Mouse (Mus musculus) forebrain, embryonic 13.5 days (tissue): ENCODE measurements around the gene Shc2. TPM values are rescaled to one million over a fixed set of nuclear protein-coding genes. Genes with fewer than 3 reads are reported as not detected.

Experiments used
- ATAC-seq: fragments of 200-750 bp; cut with Nextera tagmentation; 2 replicates; pipeline ENCODE4 v1.8.0; 2017
- H3K27ac ChIP-seq: fragments of 300-500 bp; sonication (generic); 2 replicates; pipeline ENCODE4 v1.5.1; 2015; ENCODE audit warnings: inconsistent platforms, mild to moderate bottlenecking, moderate library complexity
- H3K27me3 ChIP-seq: fragments of 300-500 bp; sonication (generic); 2 replicates; pipeline ENCODE4 v1.6.1; 2015; ENCODE audit warnings: mild to moderate bottlenecking, inconsistent platforms
- H3K36me3 ChIP-seq: fragments of 300-500 bp; sonication (generic); 2 replicates; pipeline ENCODE4 v1.6.1; 2015; ENCODE audit warnings: mild to moderate bottlenecking, inconsistent platforms; ENCODE audit not compliant: poor library complexity, severe bottlenecking
- H3K4me1 ChIP-seq: fragments of 300-500 bp; sonication (generic); 2 replicates; pipeline ENCODE4 v1.6.1; 2015; ENCODE audit warnings: inconsistent platforms
- H3K4me2 ChIP-seq: fragments of 300-500 bp; sonication (generic); 2 replicates; pipeline ENCODE4 v1.6.1; 2015; ENCODE audit warnings: inconsistent platforms, mild to moderate bottlenecking, moderate library complexity
- H3K4me3 ChIP-seq: fragments of 300-500 bp; sonication (generic); 2 replicates; pipeline ENCODE4 v1.5.1; 2015; ENCODE audit warnings: mild to moderate bottlenecking, inconsistent platforms
- H3K9ac ChIP-seq: fragments of 300-500 bp; sonication (generic); 2 replicates; pipeline ENCODE4 v1.6.1; 2015; ENCODE audit warnings: mild to moderate bottlenecking, inconsistent platforms
- H3K9me3 ChIP-seq: fragments of 300-500 bp; sonication (generic); replicated peaks from 2 replicates; pipeline ENCODE4 v1.6.1; 2016; ENCODE audit warnings: inconsistent platforms
- WGBS: fragments of 180-500 bp; shearing (Covaris S2); methylation state at CpG from one replicate; pipeline ENCODE4 v1.1.7; 2015; 5-methylcytosine and 5-hydroxymethylcytosine counted together
- polyA plus RNA-seq: library from polyadenylated mRNA; unstranded; fragments of >200 nt; fragmentation: Nextera tagmentation; extraction: Ambion mirVana; gene quantifications from 2 replicates; pipeline ENCODE4 v1.2.1, GENCODE M21; 2015

The Shc2 gene
- polyA plus RNA-seq, 1 experiment from 2014 or later, result 8.2 TPM

DNA sequence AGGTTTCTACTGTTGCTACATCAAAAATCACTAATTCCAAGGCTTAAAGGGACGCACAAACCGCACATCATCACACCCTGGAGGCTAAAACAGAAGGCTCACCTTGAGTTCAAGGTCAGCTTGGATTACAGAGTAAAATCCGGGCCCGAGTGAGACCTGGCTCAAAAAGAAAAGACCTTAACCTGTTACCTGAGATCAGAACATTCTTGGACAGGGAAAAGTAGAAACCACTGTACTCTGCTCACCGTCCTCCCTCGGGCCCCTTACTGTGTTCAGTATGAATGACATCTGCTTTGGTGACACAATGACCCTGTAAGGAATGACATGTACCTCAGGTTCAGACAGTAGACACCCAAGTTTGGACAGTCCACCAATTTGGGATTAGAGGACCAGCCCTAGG is 62.9 kb downstream of the Shc2 start:
- Histone ChIP-seq H3K9ac (no peak overlapping the region), H3K4me1 (no peaks in the 10 kb centered on the region), H3K4me3 (no peak overlapping the region), H3K9me3 (0 out of 2 replicates have a peak, but pooled peaks cover 4% of the 10 kb centered on the region), H3K36me3 (no peaks in the 10 kb centered on the region), H3K27ac (no peak overlapping the region), H3K27me3 (peaks cover 8% of the 10 kb centered on the region; the same call in 1 of the 2 replicates), H3K4me2 (no peak overlapping the region)
- ATAC-seq, result no peak
- WGBS, result 92% methylated on average over 6 of the region's 6 CpGs

DNA sequence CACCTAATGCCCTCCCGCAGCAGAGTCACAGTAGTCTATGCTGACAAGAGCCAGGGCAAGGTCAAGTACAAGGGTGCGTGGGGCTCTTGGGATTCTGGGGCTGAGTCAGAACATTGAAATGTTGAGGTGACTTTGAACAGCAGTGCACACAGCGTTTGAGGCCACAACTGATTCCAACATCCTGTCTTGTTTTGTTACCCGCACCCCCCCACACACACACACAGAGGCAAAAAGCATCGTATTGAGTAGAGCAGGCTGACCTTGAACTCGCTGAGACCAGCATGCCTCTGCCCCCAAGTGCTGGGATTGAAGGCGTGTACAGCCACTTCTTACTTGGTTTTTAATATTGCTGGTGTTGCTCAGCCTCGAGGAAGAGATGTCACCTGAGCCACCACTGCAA is 63.4 kb downstream of the Shc2 start:
- Histone ChIP-seq H3K27me3 (peaks cover 6% of the 10 kb centered on the region; the same call in 1 of the 2 replicates), H3K9ac (no peak overlapping the region), H3K36me3 (no peaks in the 10 kb centered on the region), H3K4me2 (no peak overlapping the region), H3K27ac (no peak overlapping the region), H3K9me3 (0 out of 2 replicates have a peak, but pooled peaks cover 4% of the 10 kb centered on the region), H3K4me3 (no peak overlapping the region), H3K4me1 (no peaks in the 10 kb centered on the region)
- ATAC-seq, result no peak
- WGBS, result 91% methylated on average over 8 of the region's 8 CpGs

DNA sequence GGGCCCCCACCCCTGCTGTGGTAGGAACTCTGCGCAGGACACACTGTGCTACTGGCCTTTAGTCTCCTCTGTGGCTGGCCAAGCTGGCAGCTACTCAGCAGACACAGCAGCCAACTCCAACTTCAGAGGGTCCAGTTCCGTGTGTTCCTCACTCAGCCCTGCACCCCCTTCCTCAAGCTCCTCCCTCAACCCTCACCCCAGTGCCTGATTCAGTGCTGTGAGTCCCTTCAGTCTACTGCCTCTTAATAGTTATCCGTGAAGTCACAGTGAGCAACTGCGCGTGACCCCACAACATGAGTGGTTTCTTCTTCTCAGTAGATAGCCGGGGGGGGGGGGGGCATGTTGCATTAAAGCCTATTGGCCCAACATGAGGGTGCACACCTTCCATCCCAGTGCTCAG is 64.1 kb downstream of the Shc2 start:
- WGBS, result 85% methylated on average over 6 of the region's 6 CpGs
- no peaks in the 10 kb centered on the region for H3K36me3 ChIP-seq

DNA sequence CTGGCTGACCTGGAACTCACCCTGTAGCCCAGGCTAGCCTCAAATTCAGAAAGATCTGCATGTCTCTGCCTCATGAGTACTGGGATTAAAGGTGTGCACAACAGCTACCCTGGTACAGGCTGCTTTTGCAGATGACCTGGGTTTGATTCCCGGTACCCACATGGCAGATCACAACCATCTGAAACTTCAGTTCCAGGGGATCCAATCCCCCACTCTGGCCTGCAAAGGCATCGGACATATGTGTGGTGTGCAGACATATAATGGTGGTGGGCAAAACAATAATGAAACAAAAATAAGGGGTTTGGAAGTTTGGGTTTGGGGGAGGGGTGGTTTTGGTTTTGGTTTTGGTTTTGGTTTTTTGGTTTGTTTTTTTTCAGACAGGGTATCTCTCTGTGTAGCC is 66.4 kb downstream of the Shc2 start:
- ATAC-seq, result no peak
- WGBS, result 98% methylated on average over 2 of the region's 2 CpGs

More for the DNA sequence above, 64.1 kb downstream of the Shc2 start:
- Histone ChIP-seq H3K9ac (no peak overlapping the region), H3K4me3 (no peak overlapping the region), H3K27me3 (peaks cover 2% of the 10 kb centered on the region; the same call in 1 of the 2 replicates), H3K4me2 (no peak overlapping the region), H3K27ac (no peak overlapping the region), H3K4me1 (no peaks in the 10 kb centered on the region), H3K9me3 (0 out of 2 replicates have a peak, but pooled peaks cover 4% of the 10 kb centered on the region)
- no peak for ATAC-seq

DNA sequence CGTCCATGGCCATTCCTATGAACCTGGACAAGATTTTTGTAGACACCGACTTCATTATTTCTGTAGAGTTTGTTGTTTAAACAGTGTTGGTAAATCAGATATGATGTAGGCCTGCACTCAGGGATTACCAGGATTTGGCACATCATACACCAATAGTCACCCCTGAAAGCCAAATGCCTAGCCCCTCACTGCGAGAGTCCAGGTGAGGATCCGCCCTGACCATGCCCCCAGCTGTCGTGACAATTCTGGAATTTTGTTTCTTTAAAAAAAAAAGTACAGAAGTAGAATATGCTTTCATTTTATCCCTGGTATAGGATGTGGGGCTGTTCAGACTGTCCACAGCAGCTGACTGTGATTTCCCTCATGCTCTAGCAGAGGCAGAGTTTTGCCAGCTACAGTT is 67.8 kb downstream of the Shc2 start:
- H3K4me1 ChIP-seq, result no peaks in the 10 kb centered on the region
- no peaks in the 10 kb centered on the region for H3K9me3 ChIP-seq
- no peaks in the 10 kb centered on the region for H3K27me3 ChIP-seq
- H3K27ac ChIP-seq, result no peak overlapping the region
- no peak overlapping the region for H3K4me3 ChIP-seq
- WGBS, result 87% methylated on average over 5 of the region's 5 CpGs
- no peak overlapping the region for H3K9ac ChIP-seq
- H3K4me2 ChIP-seq, result no peak overlapping the region
- no peak for ATAC-seq
- no peaks in the 10 kb centered on the region for H3K36me3 ChIP-seq

More for the DNA sequence above, 66.4 kb downstream of the Shc2 start:
- no peak overlapping the region for H3K9ac ChIP-seq
- no peaks in the 10 kb centered on the region for H3K36me3 ChIP-seq
- H3K27me3 ChIP-seq, result no peaks in the 10 kb centered on the region
- no peak overlapping the region for H3K27ac ChIP-seq
- no peak overlapping the region for H3K4me3 ChIP-seq
- H3K4me2 ChIP-seq, result no peak overlapping the region
- no peaks in the 10 kb centered on the region for H3K9me3 ChIP-seq
- no peaks in the 10 kb centered on the region for H3K4me1 ChIP-seq

Other genes starting within 250 kb of the Shc2 start
- not detected in 2 replicates for gene Vmn2r83, start 169.2 kb downstream of the Shc2 start, polyA plus RNA-seq
- gene Plpp2, start 104.1 kb downstream of the Shc2 start, polyA plus RNA-seq, result 7.0 and 7.9 TPM in 2 replicates
- 53.9 and 60.2 TPM in 2 replicates for gene Mier2, start 82.7 kb downstream of the Shc2 start, polyA plus RNA-seq
- not detected in 2 replicates for gene Theg, start 50.6 kb downstream of the Shc2 start, polyA plus RNA-seq
- 0.08 and 0.11 TPM in 2 replicates for gene C2cd4c, start 23.9 kb downstream of the Shc2 start, polyA plus RNA-seq
- 0.13 TPM in 1 of 2 replicates, not detected in the other for gene Odf3l2, start 7.8 kb upstream of the Shc2 start, polyA plus RNA-seq
- 0.31 and 0.43 TPM in 2 replicates for gene Madcam1, start 26.6 kb upstream of the Shc2 start, polyA plus RNA-seq
- gene Tpgs1, start 31.5 kb upstream of the Shc2 start, polyA plus RNA-seq, result 67.8 and 73.0 TPM in 2 replicates
- gene Cdc34, start 44.3 kb upstream of the Shc2 start, polyA plus RNA-seq, result 101 and 109 TPM in 2 replicates
- gene Gzmm, start 51.1 kb upstream of the Shc2 start, polyA plus RNA-seq, result 1.3 and 1.4 TPM in 2 replicates
- gene Bsg, start 66.6 kb upstream of the Shc2 start, polyA plus RNA-seq, result 489 and 502 TPM in 2 replicates
- 0.06 and 0.10 TPM in 2 replicates for gene Hcn2, start 78.7 kb upstream of the Shc2 start, polyA plus RNA-seq
- 39.1 and 43.8 TPM in 2 replicates for gene Polrmt, start 108.7 kb upstream of the Shc2 start, polyA plus RNA-seq
- 0.48 and 0.71 TPM in 2 replicates for gene Fgf22, start 117.2 kb upstream of the Shc2 start, polyA plus RNA-seq
- gene Rnf126, start 129.0 kb upstream of the Shc2 start, polyA plus RNA-seq, result 70.9 and 74.8 TPM in 2 replicates
- gene Fstl3, start 139.4 kb upstream of the Shc2 start, polyA plus RNA-seq, result 0.40 and 0.62 TPM in 2 replicates
- 0.09 and 0.13 TPM in 2 replicates for gene Prss57, start 153.0 kb upstream of the Shc2 start, polyA plus RNA-seq
- 214 and 234 TPM in 2 replicates for gene Palm, start 155.7 kb upstream of the Shc2 start, polyA plus RNA-seq
- gene Misp, start 183.1 kb upstream of the Shc2 start, polyA plus RNA-seq, result 0.71 and 1.1 TPM in 2 replicates
- gene Ptbp1, start 216.5 kb upstream of the Shc2 start, polyA plus RNA-seq, result 148 and 171 TPM in 2 replicates
- 12.8 and 15.9 TPM in 2 replicates for gene Prtn3, start 236.6 kb upstream of the Shc2 start, polyA plus RNA-seq
- 290 and 308 TPM in 2 replicates for gene Plppr3, start 236.7 kb upstream of the Shc2 start, polyA plus RNA-seq
- gene Elane, start 248.3 kb upstream of the Shc2 start, polyA plus RNA-seq, result 0.24 TPM in 1 of 2 replicates, not detected in the other